Mouse (Mus musculus): ENCODE measurements around the gene Fgfr2. TPM values are rescaled to one million over a fixed set of nuclear protein-coding genes. Genes with fewer than 3 reads are reported as not detected.

Fgfr2 gene
- polyA plus RNA-seq, 1 experiment from 2014 or later: 93.4 TPM

GRCm38 (mm10) chr7:132491902-132492301 is 631.2 kb downstream of the Fgfr2 start:
- H3K4me2 ChIP-seq (ENCODE audit: low read depth, low read length): no peak overlapping the region
- no peak overlapping the region for H3K9ac ChIP-seq (ENCODE audit: low read length)
- H3K27ac ChIP-seq (ENCODE audit: low read length): no peak overlapping the region
- H3K4me1 ChIP-seq (ENCODE audit: control insufficient read depth, insufficient read depth, low read length): no peaks in the 10 kb centered on the region
- ATAC-seq (ENCODE audit: insufficient read depth, low FRiP score): no peak
- no peaks in the 10 kb centered on the region for H3K36me3 ChIP-seq (ENCODE audit: control insufficient read depth, insufficient read depth, low read length)
- no peak overlapping the region for H3K4me3 ChIP-seq (replicated peaks; ENCODE audit: low read length)
- WGBS: 84% methylated on average over 7 of the region's 7 CpGs
- H3K9me3 ChIP-seq (replicated peaks; ENCODE audit: control insufficient read depth, low read length): no peaks in the 10 kb centered on the region
- no peaks in the 10 kb centered on the region; the same call in 1 of the 2 replicates for H3K27me3 ChIP-seq (ENCODE audit: control insufficient read depth, insufficient read depth, low read length)

- WGBS: 40% methylated on average over 6 of the region's 6 CpGs
These were observed 635.8 kb downstream of the Fgfr2 start for GRCm38 (mm10) chr7:132487361-132487760.

GRCm38 (mm10) chr7:132486403-132487178 is 636.6 kb downstream of the Fgfr2 start:
- Histone ChIP-seq H3K9ac (ENCODE audit: low read length) (no peak overlapping the region), H3K27ac (ENCODE audit: low read length) (no peak overlapping the region), H3K4me1 (ENCODE audit: control insufficient read depth, insufficient read depth, low read length) (no peaks in the 10 kb centered on the region), H3K9me3 (replicated peaks; ENCODE audit: control insufficient read depth, low read length) (no peaks in the 10 kb centered on the region), H3K4me2 (ENCODE audit: low read depth, low read length) (no peak overlapping the region), H3K27me3 (ENCODE audit: control insufficient read depth, insufficient read depth, low read length) (no peaks in the 10 kb centered on the region; the same call in 1 of the 2 replicates), H3K4me3 (replicated peaks; ENCODE audit: low read length) (no peak overlapping the region), H3K36me3 (ENCODE audit: control insufficient read depth, insufficient read depth, low read length) (no peaks in the 10 kb centered on the region)
- no peak for ATAC-seq (ENCODE audit: insufficient read depth, low FRiP score)
- WGBS: 76% methylated on average over 9 of the region's 9 CpGs

More at GRCm38 (mm10) chr7:132487361-132487760, 635.8 kb downstream of the Fgfr2 start:
- H3K27me3 ChIP-seq (ENCODE audit: control insufficient read depth, insufficient read depth, low read length): no peaks in the 10 kb centered on the region; the same call in 1 of the 2 replicates
- H3K9ac ChIP-seq (ENCODE audit: low read length): no peak overlapping the region
- H3K4me3 ChIP-seq (replicated peaks; ENCODE audit: low read length): no peak overlapping the region
- no peak for ATAC-seq (ENCODE audit: insufficient read depth, low FRiP score)
- H3K36me3 ChIP-seq (ENCODE audit: control insufficient read depth, insufficient read depth, low read length): no peaks in the 10 kb centered on the region
- no peak overlapping the region for H3K27ac ChIP-seq (ENCODE audit: low read length)
- H3K9me3 ChIP-seq (replicated peaks; ENCODE audit: control insufficient read depth, low read length): no peaks in the 10 kb centered on the region
- H3K4me1 ChIP-seq (ENCODE audit: control insufficient read depth, insufficient read depth, low read length): no peaks in the 10 kb centered on the region
- no peak overlapping the region for H3K4me2 ChIP-seq (ENCODE audit: low read depth, low read length)

- Histone ChIP-seq H3K27me3 (ENCODE audit: control insufficient read depth, insufficient read depth, low read length) (no peaks in the 10 kb centered on the region; the same call in 1 of the 2 replicates), H3K9me3 (replicated peaks; ENCODE audit: control insufficient read depth, low read length) (no peaks in the 10 kb centered on the region), H3K4me2 (ENCODE audit: low read depth, low read length) (no peak overlapping the region), H3K9ac (ENCODE audit: low read length) (no peak overlapping the region), H3K36me3 (ENCODE audit: control insufficient read depth, insufficient read depth, low read length) (no peaks in the 10 kb centered on the region), H3K27ac (ENCODE audit: low read length) (no peak overlapping the region), H3K4me1 (ENCODE audit: control insufficient read depth, insufficient read depth, low read length) (no peaks in the 10 kb centered on the region), H3K4me3 (replicated peaks; ENCODE audit: low read length) (no peak overlapping the region)
- no peak; the same call in 1 of the 2 replicates for ATAC-seq (ENCODE audit: insufficient read depth, low FRiP score)
- 41% methylated on average over 5 of the region's 5 CpGs for WGBS
These were observed 638.7 kb downstream of the Fgfr2 start for GRCm38 (mm10) chr7:132484424-132484823.

GRCm38 (mm10) chr7:132480696-132481306 is 642.3 kb downstream of the Fgfr2 start:
- ATAC-seq (ENCODE audit: insufficient read depth, low FRiP score): no peak
- no peak overlapping the region for H3K4me2 ChIP-seq (ENCODE audit: low read depth, low read length)
- 61% methylated on average over 4 of the region's 4 CpGs for WGBS
- H3K27ac ChIP-seq (ENCODE audit: low read length): no peak overlapping the region
- no peaks in the 10 kb centered on the region for H3K36me3 ChIP-seq (ENCODE audit: control insufficient read depth, insufficient read depth, low read length)
- no peaks in the 10 kb centered on the region for H3K4me1 ChIP-seq (ENCODE audit: control insufficient read depth, insufficient read depth, low read length)
- H3K9ac ChIP-seq (ENCODE audit: low read length): no peak overlapping the region
- H3K4me3 ChIP-seq (replicated peaks; ENCODE audit: low read length): no peak overlapping the region
- no peaks in the 10 kb centered on the region for H3K27me3 ChIP-seq (ENCODE audit: control insufficient read depth, insufficient read depth, low read length)
- H3K9me3 ChIP-seq (replicated peaks; ENCODE audit: control insufficient read depth, low read length): no peaks in the 10 kb centered on the region

- ATAC-seq (ENCODE audit: insufficient read depth, low FRiP score): no peak
- WGBS: 76% methylated on average over 9 of the region's 9 CpGs
These were observed 644.8 kb downstream of the Fgfr2 start for GRCm38 (mm10) chr7:132478295-132478809.

GRCm38 (mm10) chr7:132477753-132478152 is 645.4 kb downstream of the Fgfr2 start:
- Histone ChIP-seq H3K9ac (ENCODE audit: low read length) (no peak overlapping the region), H3K4me1 (ENCODE audit: control insufficient read depth, insufficient read depth, low read length) (no peaks in the 10 kb centered on the region), H3K4me3 (replicated peaks; ENCODE audit: low read length) (no peak overlapping the region), H3K27me3 (ENCODE audit: control insufficient read depth, insufficient read depth, low read length) (no peaks in the 10 kb centered on the region), H3K36me3 (ENCODE audit: control insufficient read depth, insufficient read depth, low read length) (no peaks in the 10 kb centered on the region), H3K27ac (ENCODE audit: low read length) (no peak overlapping the region), H3K9me3 (replicated peaks; ENCODE audit: control insufficient read depth, low read length) (no peaks in the 10 kb centered on the region), H3K4me2 (ENCODE audit: low read depth, low read length) (no peak overlapping the region)
- 56% methylated on average over 3 of the region's 3 CpGs for WGBS
- no peak for ATAC-seq (ENCODE audit: insufficient read depth, low FRiP score)

More at GRCm38 (mm10) chr7:132478295-132478809, 644.8 kb downstream of the Fgfr2 start:
- Histone ChIP-seq H3K27ac (ENCODE audit: low read length) (no peak overlapping the region), H3K4me2 (ENCODE audit: low read depth, low read length) (no peak overlapping the region), H3K4me3 (replicated peaks; ENCODE audit: low read length) (no peak overlapping the region), H3K4me1 (ENCODE audit: control insufficient read depth, insufficient read depth, low read length) (no peaks in the 10 kb centered on the region), H3K9ac (ENCODE audit: low read length) (no peak overlapping the region), H3K27me3 (ENCODE audit: control insufficient read depth, insufficient read depth, low read length) (no peaks in the 10 kb centered on the region), H3K36me3 (ENCODE audit: control insufficient read depth, insufficient read depth, low read length) (no peaks in the 10 kb centered on the region), H3K9me3 (replicated peaks; ENCODE audit: control insufficient read depth, low read length) (no peaks in the 10 kb centered on the region)

- no peak overlapping the region for H3K27ac ChIP-seq (ENCODE audit: low read length)
- H3K4me1 ChIP-seq (ENCODE audit: control insufficient read depth, insufficient read depth, low read length): no peaks in the 10 kb centered on the region
- no peak for ATAC-seq (ENCODE audit: insufficient read depth, low FRiP score)
- no peak overlapping the region for H3K4me3 ChIP-seq (replicated peaks; ENCODE audit: low read length)
- H3K36me3 ChIP-seq (ENCODE audit: control insufficient read depth, insufficient read depth, low read length): no peaks in the 10 kb centered on the region
- WGBS: 95% methylated on average over 2 of the region's 2 CpGs
- no peaks in the 10 kb centered on the region for H3K9me3 ChIP-seq (replicated peaks; ENCODE audit: control insufficient read depth, low read length)
- no peak overlapping the region for H3K9ac ChIP-seq (ENCODE audit: low read length)
- no peak overlapping the region for H3K4me2 ChIP-seq (ENCODE audit: low read depth, low read length)
- no peaks in the 10 kb centered on the region for H3K27me3 ChIP-seq (ENCODE audit: control insufficient read depth, insufficient read depth, low read length)
These were observed 646.7 kb downstream of the Fgfr2 start for GRCm38 (mm10) chr7:132476491-132476890.

GRCm38 (mm10) chr7:132475069-132475468 is 648.1 kb downstream of the Fgfr2 start:
- Histone ChIP-seq H3K9me3 (replicated peaks; ENCODE audit: control insufficient read depth, low read length) (no peaks in the 10 kb centered on the region), H3K27ac (ENCODE audit: low read length) (no peak overlapping the region), H3K9ac (ENCODE audit: low read length) (no peak overlapping the region), H3K36me3 (ENCODE audit: control insufficient read depth, insufficient read depth, low read length) (no peaks in the 10 kb centered on the region), H3K27me3 (ENCODE audit: control insufficient read depth, insufficient read depth, low read length) (no peaks in the 10 kb centered on the region), H3K4me1 (ENCODE audit: control insufficient read depth, insufficient read depth, low read length) (no peaks in the 10 kb centered on the region), H3K4me2 (ENCODE audit: low read depth, low read length) (no peak overlapping the region), H3K4me3 (replicated peaks; ENCODE audit: low read length) (no peak overlapping the region)
- WGBS: 18% methylated on average over 5 of the region's 5 CpGs
- ATAC-seq (ENCODE audit: insufficient read depth, low FRiP score): no peak

Measured in stomach, embryonic 16.5 days (tissue).